Mouse (Mus musculus) cortical plate, adult 2 months (tissue): ENCODE results near the gene Alg9. TPM values are rescaled to one million over a fixed set of nuclear protein-coding genes. Genes with fewer than 3 reads are reported as not detected.
A peak's percentile ranks its signal among the peaks of the same experiment; 100 is the strongest.

Experiments
- H3K27ac ChIP-seq: fragments of 200-500 bp; 2 replicates; pipeline ENCODE4 v1.5.1; 2012; ENCODE audit warnings: low read length, control low read depth, inconsistent platforms; ENCODE audit not compliant: insufficient read depth
- H3K4me1 ChIP-seq: fragments of 200-500 bp; 2 replicates; pipeline ENCODE4 v1.6.1; 2011; ENCODE audit warnings: low read length; ENCODE audit not compliant: control insufficient read depth, insufficient read depth
- H3K4me3 ChIP-seq: fragments of 200-500 bp; 2 replicates; pipeline ENCODE4 v1.5.1; 2011; ENCODE audit warnings: mild to moderate bottlenecking, low read length, control low read depth; ENCODE audit not compliant: insufficient read depth
- CTCF ChIP-seq: fragments of 200-500 bp; IDR thresholded peaks from 2 replicates; pipeline ENCODE4 v1.5.1; 2011; ENCODE audit warnings: mild to moderate bottlenecking, control low read depth, low read length; ENCODE audit not compliant: insufficient read depth; ENCODE audit errors: extremely low read depth
- POLR2A ChIP-seq: fragments of 200-500 bp; IDR thresholded peaks from 2 replicates; pipeline ENCODE4 v1.6.1; 2011; ENCODE audit warnings: mild to moderate bottlenecking, low read length, control low read depth; ENCODE audit not compliant: insufficient read depth; ENCODE audit errors: extremely low read depth
- polyA plus RNA-seq: library from polyadenylated mRNA; depleted of rRNA; stranded (reverse); fragments of >200 nt; gene quantifications from 2 replicates; pipeline ENCODE4 v1.2.3, GENCODE M21; 2012

Gene Alg9
- polyA plus RNA-seq, 1 experiment = 22.2 TPM

DNA sequence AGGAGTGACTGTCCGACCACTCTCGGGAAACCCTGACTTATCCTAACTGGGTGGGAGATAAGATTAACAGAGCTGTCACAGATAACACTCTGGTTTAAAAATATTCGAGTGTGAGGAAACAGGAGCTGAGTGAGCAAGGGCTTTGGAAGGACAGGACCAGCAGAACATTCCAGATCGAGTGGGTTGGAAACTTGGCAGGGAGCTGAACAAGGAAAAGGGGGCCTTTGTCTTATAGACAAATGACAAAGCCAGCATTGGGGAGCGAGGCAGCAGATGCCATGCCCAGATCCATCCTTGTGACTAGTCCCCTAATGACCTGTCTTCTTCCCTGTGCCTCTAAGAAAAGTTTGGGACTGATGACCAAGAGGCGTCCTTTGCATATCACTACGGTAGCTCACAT is 20.9 kb upstream of the Alg9 start:
- TF ChIP-seq CTCF (no peak), POLR2A (0 out of 2 replicates have a peak, but pooled peaks have one; percentile 34)
- Histone ChIP-seq H3K4me1 (peaks cover 4% of the 10 kb centered on the region; the same call in 1 of the 2 replicates), H3K4me3 (peak overlapping the region; percentile 43), H3K27ac (peak overlapping the region; percentile 89)

GRCm38 (mm10) chr9:50756711-50757110 is 18.1 kb upstream of the Alg9 start:
- Histone ChIP-seq H3K4me1 (peaks cover 3% of the 10 kb centered on the region; the same call in 1 of the 2 replicates), H3K27ac (no peak overlapping the region), H3K4me3 (no peak overlapping the region)
- TF ChIP-seq CTCF (no peak), POLR2A (no peak)

DNA sequence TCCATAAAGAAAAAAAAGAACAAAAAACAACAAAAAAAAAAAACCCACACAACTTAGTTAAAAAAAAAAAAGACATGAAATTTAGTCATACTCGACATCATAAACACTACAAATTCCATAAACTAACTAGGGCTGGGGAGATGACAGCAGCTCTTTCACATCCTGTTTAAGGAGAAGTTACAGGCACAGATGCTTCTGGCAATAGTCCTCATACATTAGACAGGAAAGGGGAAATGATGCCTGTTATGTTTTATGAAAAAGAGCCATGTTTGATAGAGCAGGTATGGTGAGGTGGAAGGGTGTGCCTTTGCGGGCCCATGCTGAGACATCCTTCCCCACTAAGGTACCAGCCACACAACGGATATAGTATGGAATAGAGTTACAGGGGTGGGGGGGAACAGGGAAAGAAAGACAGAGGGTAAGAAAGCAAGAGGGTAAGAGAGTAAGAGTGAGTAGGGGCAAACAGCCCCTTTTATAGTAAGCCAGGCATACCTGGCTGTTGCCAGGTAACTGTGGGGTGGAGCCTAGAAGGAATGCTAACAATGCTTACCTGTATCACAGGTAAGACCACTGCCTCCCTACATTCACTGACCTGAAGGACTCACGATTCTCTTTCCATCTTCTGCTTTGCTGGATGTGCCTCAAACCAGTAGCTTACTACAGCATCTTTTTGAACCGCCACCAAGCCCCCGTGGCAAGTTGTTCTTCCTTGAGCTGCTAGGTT is 13.1 kb upstream of the Alg9 start:
- TF ChIP-seq CTCF (no peak), POLR2A (no peak)
- Histone ChIP-seq H3K4me3 (no peak overlapping the region), H3K27ac (no peak overlapping the region), H3K4me1 (no peaks in the 10 kb centered on the region)

DNA sequence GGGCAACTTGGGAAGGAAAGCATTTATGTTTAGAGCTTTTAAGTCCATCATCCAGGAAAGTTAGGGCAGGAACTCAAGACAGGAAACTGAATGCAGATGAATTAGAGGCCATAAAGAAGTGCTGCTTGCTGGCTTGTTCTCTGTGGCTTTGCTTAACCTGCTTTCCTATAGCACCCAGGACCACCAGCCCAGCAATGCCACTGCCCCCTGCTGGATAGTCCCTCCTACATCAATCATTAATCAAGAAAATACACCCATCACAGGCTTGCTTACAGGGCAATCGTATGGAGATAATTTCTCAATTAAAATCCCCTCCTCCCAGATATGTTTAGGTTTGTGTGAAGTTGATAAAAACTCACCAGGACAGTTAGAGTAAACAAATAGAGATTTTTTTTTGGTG is 11.5 kb upstream of the Alg9 start:
- Histone ChIP-seq H3K4me1 (no peaks in the 10 kb centered on the region), H3K4me3 (no peak overlapping the region), H3K27ac (no peak overlapping the region)
- TF ChIP-seq POLR2A = no peak
- TF ChIP-seq CTCF = peak; percentile 47

DNA sequence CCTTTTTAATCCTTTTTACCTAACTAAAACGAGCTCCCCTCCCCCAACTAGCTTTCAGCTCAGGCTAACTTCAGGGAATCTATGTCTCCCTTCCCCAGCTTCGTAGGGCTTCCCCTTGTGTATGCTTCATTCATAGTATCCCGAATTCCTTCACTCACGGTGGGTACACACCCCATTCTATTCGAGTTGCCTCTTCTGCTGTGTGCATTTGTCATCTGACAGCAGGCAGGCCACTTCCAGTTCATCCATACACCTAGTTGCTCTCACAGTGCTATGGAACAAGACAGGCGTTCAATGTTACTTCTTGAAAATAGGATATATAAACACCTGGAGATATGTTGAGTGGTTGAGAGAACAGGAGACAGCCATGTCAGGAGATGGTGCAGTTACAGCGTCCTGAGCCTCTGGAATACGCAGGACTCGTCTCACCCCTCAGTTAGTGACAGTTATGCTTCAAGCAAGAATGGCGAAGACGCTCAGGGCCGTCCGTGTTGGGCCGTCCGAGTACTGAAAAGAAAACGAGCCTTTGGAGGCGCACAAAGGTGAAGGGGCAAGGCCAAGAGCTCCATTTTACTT is 7.2 kb upstream of the Alg9 start:
- Histone ChIP-seq H3K4me3 (peak overlapping the region; percentile 83), H3K4me1 (no peaks in the 10 kb centered on the region), H3K27ac (peak overlapping the region; percentile 56; the same call in 1 of the 2 replicates)
- TF ChIP-seq CTCF (no peak), POLR2A (no peak)

DNA sequence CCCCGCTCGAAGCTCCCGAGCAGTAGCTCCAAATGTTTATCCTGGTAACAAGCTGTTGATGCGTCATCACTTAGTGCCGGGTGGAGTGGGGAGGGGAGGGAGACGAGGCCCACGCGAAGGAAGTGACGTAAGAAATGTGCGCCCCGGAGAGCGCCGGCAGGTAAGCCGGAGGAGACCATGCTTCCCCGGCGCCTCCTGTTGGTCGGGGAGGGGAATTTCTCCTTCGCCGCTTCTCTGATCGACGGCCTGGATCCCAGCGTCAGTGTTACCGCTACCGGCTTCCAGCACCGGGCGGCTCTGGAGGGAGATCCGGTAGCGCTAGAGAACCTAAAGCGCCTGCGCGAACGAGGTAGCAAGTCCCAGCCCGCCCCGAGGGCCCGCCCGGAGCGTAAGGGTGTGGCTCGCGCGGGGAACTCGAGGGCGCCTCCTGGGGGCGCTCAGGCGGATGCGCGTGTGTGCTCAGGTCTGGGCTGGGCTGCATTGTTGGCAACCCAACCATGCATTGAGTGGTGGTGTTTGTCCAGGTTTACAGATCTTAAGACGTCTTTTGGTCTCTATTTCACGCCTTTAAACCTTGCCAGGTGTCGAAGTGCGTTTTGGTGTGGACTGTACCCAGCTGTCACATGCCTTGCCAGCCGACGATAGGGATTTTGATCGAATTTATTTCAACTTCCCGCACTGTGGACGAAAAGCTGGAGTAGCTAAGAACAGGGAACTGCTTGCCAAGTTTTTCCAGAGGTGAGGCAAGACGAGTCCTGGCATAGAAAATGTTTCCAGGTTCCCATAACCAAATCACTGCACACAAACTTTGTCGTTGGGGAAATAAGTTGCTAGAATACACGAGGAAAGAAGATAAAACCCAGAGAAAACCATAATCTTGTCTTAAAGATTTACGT is 6.5 kb upstream of the Alg9 start, which contains the start of gene Fdxacb1:
Fdxacb1 (plus strand) TSS at position 130 of the 896 bp plus-strand sequence.
- Histone ChIP-seq H3K4me3 (peak within 1 kb of the TSS; percentile 83), H3K4me1 (no peaks in the 10 kb centered on the region), H3K27ac (peak within 1 kb of the TSS; percentile 56)
- peak; percentile 39 for TF ChIP-seq CTCF
- peak; percentile 73 for TF ChIP-seq POLR2A

DNA sequence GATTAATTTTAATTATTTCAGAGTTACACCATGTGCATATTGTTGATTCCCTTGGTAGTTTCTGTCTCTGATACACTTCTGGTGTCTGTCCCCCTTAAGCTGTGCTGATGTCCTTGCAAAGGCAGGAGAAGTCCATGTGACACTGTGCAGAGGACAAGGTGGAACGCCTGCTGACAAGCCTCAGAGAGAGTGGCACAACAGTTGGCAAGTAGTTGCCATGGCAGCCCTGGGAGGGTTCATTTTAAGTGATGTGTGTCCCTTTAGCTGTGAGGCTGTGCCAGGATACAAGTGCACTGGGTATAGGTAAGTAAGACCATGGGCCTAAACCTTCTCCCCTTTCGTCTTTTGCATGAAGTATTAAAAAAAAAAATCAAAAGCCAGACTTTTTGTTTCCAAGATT is 4.8 kb upstream of the Alg9 start:
- no peak overlapping the region for H3K27ac ChIP-seq
- TF ChIP-seq CTCF (no peak), POLR2A (no peak)
- peaks cover 3% of the 10 kb centered on the region; the same call in 1 of the 2 replicates for H3K4me1 ChIP-seq
- no peak overlapping the region for H3K4me3 ChIP-seq

GRCm38 (mm10) chr9:50774026-50774462 is 775 bp upstream of the Alg9 start:
- Histone ChIP-seq H3K4me3 (peak overlapping the region; percentile 64; the same call in 1 of the 2 replicates), H3K4me1 (peaks cover 3% of the 10 kb centered on the region; the same call in 1 of the 2 replicates), H3K27ac (no peak overlapping the region)
- TF ChIP-seq POLR2A = no peak
- TF ChIP-seq CTCF = no peak

GRCm38 (mm10) chr9:50775662-50776126 is 875 bp downstream of the Alg9 start:
- TF ChIP-seq POLR2A (no peak), CTCF (no peak)
- no peak overlapping the region for H3K27ac ChIP-seq
- peaks cover 3% of the 10 kb centered on the region; the same call in 1 of the 2 replicates for H3K4me1 ChIP-seq
- H3K4me3 ChIP-seq = peak overlapping the region; percentile 64
